Mouse (Mus musculus) left cerebral cortex, adult 2 months (tissue): ENCODE measurements around the gene Fbxl5. TPM values are rescaled to one million over a fixed set of nuclear protein-coding genes. Genes with fewer than 3 reads are reported as not detected.

Source experiments
- DNase-seq, 2 experiments: peaks; one replicate each; pipeline ENCODE4 v3.0.0; 2021 to 2022; ENCODE audit warnings: low spot score in 2 of 2, mixed read lengths in 1 of 2; ENCODE audit errors: extremely low spot score in 1 of 2
- H3K27ac ChIP-seq: fragments of 200-600 bp; 2 replicates; pipeline ENCODE4 v1.8.1; 2022
- H3K4me3 ChIP-seq: fragments of 200-600 bp; 2 replicates; pipeline ENCODE4 v1.8.1; 2022
- CTCF ChIP-seq: fragments of 200-600 bp; IDR thresholded peaks from 2 replicates; pipeline ENCODE4 v1.8.1; 2022; ENCODE audit warnings: antibody characterized with exemption, mild to moderate bottlenecking, moderate library complexity
- intact Hi-C: fragments of 180-260 bp; cut with DNase I; formaldehyde crosslinking; loops from one replicate; pipeline ENCODE4 v1.15.1; 2025
- total RNA-seq, 2 experiments: library from RNA; stranded (reverse); gene quantifications; 2 replicates each; pipeline ENCODE4 v1.2.3; 2021

The Fbxl5 gene
- total RNA-seq, 2 experiments from 2014 or later, result 85.3 to 92.2 TPM

DNA sequence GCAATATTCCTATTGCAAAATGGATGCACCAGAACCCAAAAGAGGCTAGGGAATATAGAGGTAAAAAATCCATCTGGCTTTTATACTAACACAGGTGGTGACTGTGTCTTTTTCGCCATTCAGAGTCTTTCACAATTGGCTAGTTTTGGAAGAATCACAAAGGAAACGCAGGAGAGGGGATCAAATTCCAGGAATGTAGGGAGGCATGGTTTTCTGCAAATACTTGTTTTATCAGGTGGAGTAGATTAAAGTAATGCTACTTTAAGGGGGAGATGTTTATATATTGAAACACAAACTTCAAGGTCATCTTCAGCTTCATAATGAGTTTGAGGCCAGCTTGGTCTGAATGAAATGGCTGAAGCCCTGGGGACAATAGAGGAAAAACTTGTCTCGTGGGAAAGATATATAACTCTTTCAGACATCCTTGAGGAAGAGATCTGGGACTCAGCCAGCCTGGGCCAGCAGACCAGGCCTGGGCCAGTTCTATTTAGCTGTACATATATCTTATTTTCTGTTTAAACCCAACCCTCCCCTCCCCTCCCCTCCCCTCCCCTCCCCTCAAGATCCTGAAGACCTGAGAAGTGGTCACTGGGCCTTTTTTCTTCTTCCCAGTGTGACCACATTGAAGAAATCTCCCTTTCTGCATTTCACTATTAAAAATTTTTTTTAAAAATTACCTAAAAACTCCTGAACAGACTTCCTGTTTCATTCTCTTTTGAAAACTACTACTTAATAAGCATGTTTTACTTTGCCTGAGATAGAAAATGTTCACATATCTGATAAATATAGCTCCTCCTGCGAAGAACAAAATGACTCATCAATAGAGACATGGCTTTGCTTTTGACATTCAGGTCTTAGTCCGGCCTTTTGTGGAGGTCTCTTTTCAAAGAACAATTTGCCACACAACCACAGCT lies 99.6 kb downstream of the Fbxl5 start:
- no peak for DNase-seq
- no peak overlapping the region for H3K4me3 ChIP-seq

DNA sequence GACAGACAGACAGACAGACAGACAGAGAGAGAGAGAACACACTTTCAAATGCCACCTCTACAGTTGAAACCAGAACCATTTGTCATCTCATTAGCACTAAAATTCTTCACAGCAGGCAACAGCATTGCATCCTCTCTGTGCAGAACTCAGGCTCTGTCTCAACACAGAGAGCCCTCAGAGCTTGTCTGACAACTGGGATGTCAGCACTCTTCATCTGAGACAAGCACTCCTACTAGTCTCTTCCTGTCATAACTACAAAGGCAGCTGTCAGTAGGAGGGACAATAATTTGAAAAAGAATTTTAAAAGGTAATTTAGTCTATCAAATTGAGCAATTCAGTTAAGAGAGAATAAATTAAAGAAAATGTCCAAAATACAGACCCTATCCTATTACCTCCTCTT lies 122.2 kb downstream of the Fbxl5 start:
- no peak for DNase-seq
- Histone ChIP-seq H3K4me3 (no peak overlapping the region), H3K27ac (no peak overlapping the region)
- no peak for TF ChIP-seq CTCF
- intact Hi-C loops, result no loop called here

More for the DNA sequence above, 99.6 kb downstream of the Fbxl5 start:
- intact Hi-C loops, result no loop called here
- TF ChIP-seq CTCF, result no peak
- H3K27ac ChIP-seq, result no peak overlapping the region

DNA sequence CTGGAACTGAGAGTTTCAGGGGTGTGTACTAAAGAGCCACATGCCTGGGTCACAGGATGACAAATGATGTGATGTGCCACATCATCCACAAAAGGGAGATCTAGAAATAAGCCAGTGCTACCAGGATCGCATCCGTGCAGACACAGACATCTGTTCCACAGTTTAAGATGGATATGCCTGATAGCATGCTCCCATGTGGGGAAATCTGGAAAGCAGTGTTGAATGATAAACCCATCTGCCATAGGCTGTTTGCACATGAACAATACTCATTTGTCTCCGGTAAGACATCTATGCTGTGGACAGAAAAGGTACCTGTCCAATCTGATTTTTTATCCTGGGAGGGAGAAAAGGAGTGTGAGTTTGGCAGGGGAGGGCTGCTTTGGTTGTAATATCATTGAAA lies 124.3 kb downstream of the Fbxl5 start:
- no peak for DNase-seq
- TF ChIP-seq CTCF, result no peak
- no peak overlapping the region for H3K4me3 ChIP-seq
- H3K27ac ChIP-seq, result no peak overlapping the region
- intact Hi-C loops, result no loop called here

Other genes starting within 250 kb of the Fbxl5 start
- gene Cc2d2a, start 159.3 kb downstream of the Fbxl5 start, total RNA-seq, result 10 to 100 TPM; 17.6 to 19.9 TPM
- not detected for gene Bst1, start 2.8 kb downstream of the Fbxl5 start, total RNA-seq
- gene Cd38, start 46.9 kb upstream of the Fbxl5 start, total RNA-seq, result 1 to 10 TPM; 1.2 to 2.2 TPM
- 10 to 100 TPM in 1 of 2 experiments, 1 to 10 TPM in 1; 9.8 to 11.0 TPM for gene Gm7879, start 91.5 kb upstream of the Fbxl5 start, total RNA-seq
- 1 to 10 TPM; 2.4 to 4.8 TPM for gene Fgfbp1, start 160.1 kb upstream of the Fbxl5 start, total RNA-seq